Mouse (Mus musculus) kidney, adult 2 months (tissue): Measurements from ENCODE around the gene Rpgrip1l. TPM values are rescaled to one million over a fixed set of nuclear protein-coding genes. Genes with fewer than 3 reads are reported as not detected.
A peak's percentile ranks its signal among the peaks of the same experiment; 100 is the strongest.

ENCODE experiments used
- DNase-seq: peaks from one replicate; pipeline ENCODE4 v3.0.0; 2021
- H3K27ac ChIP-seq: fragments of 200-500 bp; 2 replicates; pipeline ENCODE4 v1.5.1; 2012; ENCODE audit warnings: low read depth, low read length, control low read depth, inconsistent platforms; ENCODE audit not compliant: insufficient read depth
- H3K27me3 ChIP-seq: fragments of 200-500 bp; replicated peaks from 2 replicates; pipeline ENCODE4 v1.6.1; 2012; ENCODE audit warnings: mild to moderate bottlenecking, moderate library complexity, low read length, inconsistent platforms; ENCODE audit not compliant: control insufficient read depth, insufficient read depth
- H3K36me3 ChIP-seq: fragments of 200-500 bp; 2 replicates; pipeline ENCODE4 v1.6.1; 2012; ENCODE audit warnings: mild to moderate bottlenecking, moderate library complexity, low read length, inconsistent platforms; ENCODE audit not compliant: control insufficient read depth, insufficient read depth
- H3K4me1 ChIP-seq: fragments of 200-500 bp; 2 replicates; pipeline ENCODE4 v1.6.1; 2011; ENCODE audit warnings: low read length; ENCODE audit not compliant: control insufficient read depth, insufficient read depth
- H3K4me3 ChIP-seq: fragments of 200-500 bp; 2 replicates; pipeline ENCODE4 v1.5.1; 2011; ENCODE audit warnings: mild to moderate bottlenecking, low read depth, low read length, control low read depth; ENCODE audit not compliant: insufficient read depth
- CTCF ChIP-seq: fragments of 200-500 bp; conservative IDR thresholded peaks from 2 replicates; pipeline ENCODE4 v1.5.1; 2011; ENCODE audit warnings: low read depth, mild to moderate bottlenecking, control low read depth, low read length, moderate library complexity, mixed read lengths; ENCODE audit not compliant: insufficient read depth, insufficient read length
- POLR2A ChIP-seq: fragments of 200-500 bp; IDR thresholded peaks from one replicate; pipeline ENCODE4 v1.6.1; 2011; ENCODE audit warnings: low read depth, low read length, control low read depth
- WGBS: fragments of 180-500 bp; shearing (Covaris S2); methylation state at CpG from one replicate; pipeline ENCODE4 v1.1.7; 2018; 5-methylcytosine and 5-hydroxymethylcytosine counted together
- polyA plus RNA-seq: library from polyadenylated mRNA; depleted of rRNA; stranded (reverse); fragments of >200 nt; gene quantifications from 2 replicates; pipeline ENCODE4 v1.2.3, GENCODE M21; 2012

Rpgrip1l gene
- polyA plus RNA-seq, 1 experiment, result 1.6 TPM

DNA sequence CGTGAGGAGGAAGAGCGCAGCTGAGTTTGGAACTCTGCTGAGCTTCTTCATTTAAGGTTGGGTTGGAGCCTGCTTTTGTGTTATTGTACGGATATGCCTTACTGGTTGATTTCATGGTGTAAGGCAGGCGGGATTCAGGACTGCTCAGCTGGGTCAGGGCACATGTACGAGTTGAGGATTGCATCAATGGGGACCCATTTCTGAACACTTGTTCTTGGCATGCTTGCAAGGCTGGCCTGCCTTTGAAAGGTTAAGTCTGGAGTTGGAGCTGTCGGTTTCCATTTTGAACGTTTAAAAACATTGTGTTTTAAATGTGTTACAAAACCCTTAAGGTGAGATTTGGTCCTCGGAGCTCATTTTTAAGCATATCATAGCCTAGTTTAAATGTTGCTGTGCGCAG is 16.0 kb upstream of the Rpgrip1l start:
- 85% methylated on average over 9 of the region's 9 CpGs for WGBS

DNA sequence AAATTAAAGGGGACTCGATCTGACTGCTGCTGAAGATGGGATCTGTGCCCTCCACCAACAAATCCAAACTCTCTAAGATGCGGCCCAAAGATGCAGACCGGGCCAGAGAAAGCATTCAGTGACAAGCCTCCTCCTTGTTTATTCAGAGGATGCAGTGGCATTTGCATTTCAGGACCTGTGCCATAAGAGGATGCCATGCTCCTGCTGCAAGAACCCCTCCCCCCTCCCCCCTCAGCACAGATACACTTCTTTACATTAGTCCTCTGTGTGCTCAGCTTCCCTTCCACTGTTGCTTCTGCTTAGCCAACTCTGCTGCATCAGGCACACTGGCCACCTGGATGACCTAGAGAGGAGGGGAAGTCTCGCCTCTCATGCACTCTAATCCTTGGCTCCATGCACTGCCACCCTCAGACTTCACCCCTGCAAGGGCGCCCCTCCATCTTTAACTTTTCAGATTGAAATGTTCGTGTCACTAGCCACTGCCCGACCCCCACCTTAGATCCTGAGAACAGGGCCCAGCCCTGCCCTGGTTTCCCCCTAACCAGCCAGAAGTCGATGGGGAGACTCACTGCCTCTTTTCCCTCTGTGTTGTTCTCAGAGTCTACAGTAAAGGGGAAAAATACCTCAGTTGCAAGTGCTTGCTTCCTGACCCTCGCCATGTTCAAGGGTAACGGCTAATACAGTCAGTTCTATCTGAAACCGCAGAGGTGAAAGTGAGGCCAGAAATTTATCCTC is 14.6 kb upstream of the Rpgrip1l start:
- TF ChIP-seq POLR2A (no peak), CTCF (no peak)
- Histone ChIP-seq H3K4me1 (0 out of 2 replicates have a peak, but pooled peaks cover 7% of the 10 kb centered on the region), H3K4me3 (no peak overlapping the region), H3K27ac (no peak overlapping the region), H3K27me3 (no peaks in the 10 kb centered on the region), H3K36me3 (no peaks in the 10 kb centered on the region)
- 90% methylated on average over 11 of the region's 11 CpGs for WGBS
- DNase-seq, result no peak

More for the DNA sequence above, 16.0 kb upstream of the Rpgrip1l start:
- no peak for DNase-seq
- Histone ChIP-seq H3K36me3 (no peaks in the 10 kb centered on the region), H3K4me1 (peaks cover 10% of the 10 kb centered on the region; the same call in 1 of the 2 replicates), H3K27me3 (no peaks in the 10 kb centered on the region), H3K27ac (no peak overlapping the region), H3K4me3 (no peak overlapping the region)
- TF ChIP-seq POLR2A, result no peak
- no peak for TF ChIP-seq CTCF

DNA sequence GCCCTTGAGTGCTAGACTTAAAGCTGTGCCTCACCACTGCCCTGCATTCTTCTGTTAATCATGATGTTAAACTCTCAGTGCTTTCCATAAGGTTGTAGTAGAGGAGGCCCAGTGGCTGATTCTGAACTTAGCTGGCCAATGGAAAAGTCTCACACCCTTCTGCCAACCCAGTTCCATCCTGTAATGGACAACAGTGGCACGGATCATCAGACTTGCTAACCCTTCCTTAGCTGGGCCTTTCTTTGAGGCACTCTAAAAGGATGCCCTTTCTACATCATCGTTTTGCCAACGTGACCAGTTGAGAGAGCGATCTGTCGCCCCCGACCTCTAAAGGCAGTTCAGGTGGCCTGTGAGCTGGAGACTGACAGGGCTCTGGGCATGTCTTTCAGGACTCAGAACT is 13.9 kb upstream of the Rpgrip1l start:
- TF ChIP-seq CTCF (no peak), POLR2A (no peak)
- no peak for DNase-seq
- H3K4me1 ChIP-seq, result 0 out of 2 replicates have a peak, but pooled peaks cover 5% of the 10 kb centered on the region
- 82% methylated on average over 6 of the region's 6 CpGs for WGBS
- H3K4me3 ChIP-seq, result no peak overlapping the region
- H3K27me3 ChIP-seq, result no peaks in the 10 kb centered on the region
- H3K36me3 ChIP-seq, result no peaks in the 10 kb centered on the region
- H3K27ac ChIP-seq, result no peak overlapping the region

DNA sequence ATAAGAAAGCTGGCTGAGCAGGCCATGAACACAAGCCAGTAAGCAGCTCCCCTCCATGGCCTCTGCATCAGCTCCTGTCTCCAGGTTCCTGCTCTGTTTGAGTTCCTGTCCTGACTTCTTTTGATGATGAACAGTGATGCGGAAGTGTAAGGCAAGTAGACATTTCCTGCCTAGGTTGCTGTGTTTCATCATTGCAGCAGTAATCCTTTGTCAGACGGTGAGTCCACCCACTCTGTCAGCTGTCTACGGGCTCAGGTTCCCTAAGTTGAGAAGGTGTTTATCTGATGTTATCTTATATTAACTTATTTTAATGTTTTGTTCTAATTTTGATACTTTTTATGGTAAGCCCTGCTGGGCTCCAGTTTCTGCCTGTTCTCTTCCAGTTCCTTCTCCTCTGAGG is 13.0 kb upstream of the Rpgrip1l start:
- no peaks in the 10 kb centered on the region for H3K36me3 ChIP-seq
- no peak for DNase-seq
- H3K4me3 ChIP-seq, result no peak overlapping the region
- 0 out of 2 replicates have a peak, but pooled peaks cover 2% of the 10 kb centered on the region for H3K4me1 ChIP-seq
- TF ChIP-seq POLR2A (no peak), CTCF (no peak)
- no peak overlapping the region for H3K27ac ChIP-seq
- no peaks in the 10 kb centered on the region for H3K27me3 ChIP-seq
- WGBS, result 79% methylated on average over 3 of the region's 3 CpGs

DNA sequence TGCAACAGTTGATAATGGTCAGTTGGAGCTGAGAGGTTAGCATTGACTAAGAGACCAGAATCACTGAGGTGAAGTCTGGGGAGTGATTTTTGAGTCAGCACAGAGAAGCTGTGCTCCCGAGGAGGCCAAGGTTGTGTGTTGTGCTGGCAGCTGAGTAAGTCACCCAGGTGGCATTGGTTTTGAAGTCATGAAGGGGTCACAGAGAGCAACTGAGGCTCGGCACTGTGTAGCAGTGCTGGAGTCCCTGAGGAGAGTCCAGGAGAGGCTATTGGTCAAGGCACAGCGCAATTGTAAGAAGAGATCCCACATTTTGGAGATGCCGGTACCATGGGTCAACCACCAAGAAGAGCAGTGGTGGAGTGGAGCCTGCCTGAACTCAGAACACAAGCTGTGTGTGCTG is 11.9 kb upstream of the Rpgrip1l start:
- Histone ChIP-seq H3K4me1 (0 out of 2 replicates have a peak, but pooled peaks cover 2% of the 10 kb centered on the region), H3K36me3 (no peaks in the 10 kb centered on the region), H3K27me3 (no peaks in the 10 kb centered on the region), H3K4me3 (no peak overlapping the region), H3K27ac (no peak overlapping the region)
- TF ChIP-seq CTCF, result no peak
- TF ChIP-seq POLR2A, result no peak
- no peak for DNase-seq
- 87% methylated on average over 4 of the region's 4 CpGs for WGBS

DNA sequence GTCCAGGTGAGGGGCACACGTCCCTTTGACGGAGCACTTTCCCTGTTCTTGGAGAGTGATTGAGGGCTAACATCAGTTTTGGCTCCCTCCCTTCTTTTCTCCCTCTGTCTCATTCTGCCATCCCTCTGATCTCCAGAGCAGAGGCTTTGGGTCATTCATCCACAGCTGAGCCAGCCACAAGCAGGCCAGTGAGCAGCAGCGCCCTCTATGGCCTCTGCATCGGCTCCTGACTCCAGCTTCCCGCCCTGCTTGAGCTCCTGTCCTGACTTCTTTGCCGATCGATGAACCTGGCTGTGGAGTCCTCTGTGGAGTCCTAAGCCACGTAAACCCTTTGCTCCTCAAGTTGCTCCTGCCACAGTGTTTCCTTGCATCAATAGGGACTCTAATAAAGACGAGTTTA is 11.2 kb upstream of the Rpgrip1l start:
- Histone ChIP-seq H3K27ac (no peak overlapping the region), H3K27me3 (no peaks in the 10 kb centered on the region), H3K4me3 (no peak overlapping the region), H3K4me1 (0 out of 2 replicates have a peak, but pooled peaks cover 2% of the 10 kb centered on the region), H3K36me3 (no peaks in the 10 kb centered on the region)
- DNase-seq, result no peak
- WGBS, result 63% methylated on average over 9 of the region's 9 CpGs
- TF ChIP-seq POLR2A, result no peak
- peak; percentile 43; the same call in 1 of the 2 replicates for TF ChIP-seq CTCF

DNA sequence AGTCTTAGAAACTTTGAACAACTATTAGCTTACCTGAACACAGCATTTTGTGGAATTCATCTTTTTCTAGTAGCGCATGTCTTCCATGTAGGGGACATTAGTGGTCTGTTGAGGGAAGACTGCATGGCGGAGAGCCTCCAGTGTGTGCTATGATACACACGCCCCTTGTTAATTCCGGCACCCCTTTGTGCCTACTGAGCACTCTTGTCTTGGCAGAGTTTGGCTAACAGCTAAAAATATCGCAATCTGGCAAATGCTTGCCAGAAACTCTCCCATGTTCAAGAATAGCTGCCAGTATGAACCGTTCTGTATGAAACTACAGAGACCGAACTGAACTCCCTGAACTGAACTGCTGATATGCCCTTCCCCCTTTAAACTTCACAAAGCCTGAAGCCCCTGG is 10.4 kb upstream of the Rpgrip1l start:
- WGBS, result 69% methylated on average over 7 of the region's 7 CpGs
- no peaks in the 10 kb centered on the region for H3K27me3 ChIP-seq
- 0 out of 2 replicates have a peak, but pooled peaks cover 2% of the 10 kb centered on the region for H3K4me1 ChIP-seq
- no peaks in the 10 kb centered on the region for H3K36me3 ChIP-seq
- no peak overlapping the region for H3K4me3 ChIP-seq
- DNase-seq, result no peak
- H3K27ac ChIP-seq, result no peak overlapping the region
- TF ChIP-seq CTCF (no peak), POLR2A (no peak)
